Mouse (Mus musculus): ENCODE data around the gene Nrxn2. TPM values are rescaled to one million over a fixed set of nuclear protein-coding genes. Genes with fewer than 3 reads are reported as not detected.

Nrxn2 gene
- polyA plus RNA-seq, 1 experiment from 2014 or later = 41.7 TPM

GRCm38 (mm10) chr19:6571476-6571875 lies 152.9 kb downstream of the Nrxn2 start:
- H3K9me3 ChIP-seq (replicated peaks; ENCODE audit: control insufficient read depth, low read length) = no peaks in the 10 kb centered on the region

GRCm38 (mm10) chr19:6572001-6572400 lies 153.5 kb downstream of the Nrxn2 start:
- DNase-seq (ENCODE audit: low spot score) (no peak), ATAC-seq (no peak)
- no peaks in the 10 kb centered on the region for H3K9me3 ChIP-seq (replicated peaks; ENCODE audit: control insufficient read depth, low read length)
- no peak overlapping the region for H3K9ac ChIP-seq (ENCODE audit: low read length)
- WGBS = 54% methylated on average over 4 of the region's 4 CpGs
- H3K27ac ChIP-seq (ENCODE audit: low read depth, low read length) = no peak overlapping the region
- H3K4me1 ChIP-seq (ENCODE audit: control insufficient read depth, insufficient read depth, low read length) = no peaks in the 10 kb centered on the region
- H3K36me3 ChIP-seq (ENCODE audit: control insufficient read depth, insufficient read depth, low read length) = no peaks in the 10 kb centered on the region
- H3K4me3 ChIP-seq (ENCODE audit: low read depth, low read length) = no peak overlapping the region
- H3K4me2 ChIP-seq (ENCODE audit: low read length) = no peak overlapping the region
- no peaks in the 10 kb centered on the region for H3K27me3 ChIP-seq (replicated peaks; ENCODE audit: control insufficient read depth, insufficient read depth, low read length)

More at GRCm38 (mm10) chr19:6571476-6571875, 152.9 kb downstream of the Nrxn2 start:
- Histone ChIP-seq H3K4me3 (ENCODE audit: low read depth, low read length) (no peak overlapping the region), H3K4me2 (ENCODE audit: low read length) (no peak overlapping the region), H3K27ac (ENCODE audit: low read depth, low read length) (no peak overlapping the region), H3K9ac (ENCODE audit: low read length) (no peak overlapping the region), H3K27me3 (replicated peaks; ENCODE audit: control insufficient read depth, insufficient read depth, low read length) (no peaks in the 10 kb centered on the region), H3K4me1 (ENCODE audit: control insufficient read depth, insufficient read depth, low read length) (no peaks in the 10 kb centered on the region), H3K36me3 (ENCODE audit: control insufficient read depth, insufficient read depth, low read length) (no peaks in the 10 kb centered on the region)
- DNase-seq (ENCODE audit: low spot score) (no peak), ATAC-seq (no peak)
- 85% methylated on average over 5 of the region's 5 CpGs for WGBS

Small RNAs within 50 kb of the gene (microRNA-seq; reads per million reads assigned to microRNA genes)
- gene Gm26460 = not detected

Other genes starting within 250 kb of the Nrxn2 start
- not detected in 2 replicates for gene Majin, start 234.3 kb upstream of the Nrxn2 start, polyA plus RNA-seq (2014; fragmentation: Nextera tagmentation; extraction: Ambion mirVana)
- 0.30 TPM in 1 of 2 replicates, not detected in the other for gene Gpha2, start 192.4 kb upstream of the Nrxn2 start, polyA plus RNA-seq (2014; fragmentation: Nextera tagmentation; extraction: Ambion mirVana)
- 74.3 and 98.9 TPM in 2 replicates for gene Ppp2r5b, start 182.9 kb upstream of the Nrxn2 start, polyA plus RNA-seq (2014; fragmentation: Nextera tagmentation; extraction: Ambion mirVana)
- 7.9 and 9.6 TPM in 2 replicates for gene Atg2a, start 177.1 kb upstream of the Nrxn2 start, polyA plus RNA-seq (2014; fragmentation: Nextera tagmentation; extraction: Ambion mirVana)
- gene Ehd1, start 142.0 kb upstream of the Nrxn2 start, polyA plus RNA-seq (2014; fragmentation: Nextera tagmentation; extraction: Ambion mirVana) = 71.3 and 79.8 TPM in 2 replicates
- 0.61 and 0.72 TPM in 2 replicates for gene Cdc42bpg, start 112.3 kb upstream of the Nrxn2 start, polyA plus RNA-seq (2014; fragmentation: Nextera tagmentation; extraction: Ambion mirVana)
- gene Men1, start 83.8 kb upstream of the Nrxn2 start, polyA plus RNA-seq (2014; fragmentation: Nextera tagmentation; extraction: Ambion mirVana) = 47.7 and 61.6 TPM in 2 replicates
- gene Map4k2, start 77.6 kb upstream of the Nrxn2 start, polyA plus RNA-seq (2014; fragmentation: Nextera tagmentation; extraction: Ambion mirVana) = 6.2 and 11.2 TPM in 2 replicates
- 90.4 and 115 TPM in 2 replicates for gene Sf1, start 55.0 kb upstream of the Nrxn2 start, polyA plus RNA-seq (2014; fragmentation: Nextera tagmentation; extraction: Ambion mirVana)
- 1.3 and 3.0 TPM in 2 replicates for gene Pygm, start 34.3 kb upstream of the Nrxn2 start, polyA plus RNA-seq (2014; fragmentation: Nextera tagmentation; extraction: Ambion mirVana)
- gene Rasgrp2, start 19.4 kb upstream of the Nrxn2 start, polyA plus RNA-seq (2014; fragmentation: Nextera tagmentation; extraction: Ambion mirVana) = 28.6 and 30.7 TPM in 2 replicates
- gene Slc22a12, start 124.3 kb downstream of the Nrxn2 start, polyA plus RNA-seq (2014; fragmentation: Nextera tagmentation; extraction: Ambion mirVana) = not detected in 2 replicates

Measured in forebrain, embryonic 14.5 days (tissue).